Mouse (Mus musculus) forelimb bud, embryonic 11.5 days (tissue): Measurements from ENCODE around the gene C1qb.

Experiments
- DNase-seq: peaks from one replicate; pipeline ENCODE4 v3.0.0-alpha.2; 2012; ENCODE audit warnings: low read depth, low spot score

C1qb gene

DNA sequence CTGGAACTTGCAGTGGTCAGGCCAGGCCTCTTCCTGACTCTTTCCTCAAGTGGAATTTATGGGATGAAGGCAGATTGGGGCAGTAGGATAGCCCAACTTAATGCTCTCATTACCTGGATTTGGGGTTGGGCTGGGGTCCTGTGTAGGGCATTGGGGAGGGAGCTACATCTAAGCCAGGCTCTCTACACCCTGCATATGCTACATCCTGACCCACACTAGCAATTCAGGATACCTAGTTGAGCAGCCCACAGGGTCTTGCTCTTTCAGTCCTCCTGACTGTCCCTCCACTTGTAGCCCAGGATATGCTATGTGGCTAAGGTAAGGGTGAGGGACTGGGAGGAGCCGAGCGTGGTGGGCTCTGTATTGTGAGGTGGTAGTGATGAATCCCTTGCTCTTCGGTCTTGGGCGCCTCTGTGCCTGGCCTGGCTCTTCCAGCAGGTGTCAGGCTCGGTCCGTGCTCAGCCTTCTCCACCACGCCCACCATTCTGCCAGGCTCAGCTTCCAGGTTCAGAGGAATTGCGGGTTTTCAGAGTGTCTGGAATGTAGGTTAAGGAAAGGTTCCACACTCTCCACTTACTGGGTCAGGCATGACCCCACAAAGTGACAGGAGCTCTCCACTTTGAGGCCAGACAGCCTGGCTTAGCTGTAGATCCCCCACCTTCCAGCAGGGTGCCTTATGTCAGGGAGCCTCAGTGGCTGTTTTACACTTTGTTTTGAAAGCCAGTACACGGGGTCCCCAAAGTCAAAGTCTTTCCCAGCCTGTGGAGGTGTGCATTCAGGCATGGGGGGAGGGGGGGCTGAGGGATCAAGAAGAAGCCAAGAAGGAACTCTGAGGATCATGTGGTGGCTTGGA is 7.9 kb upstream of the C1qb start:
- DNase-seq: peak; percentile 33

DNA sequence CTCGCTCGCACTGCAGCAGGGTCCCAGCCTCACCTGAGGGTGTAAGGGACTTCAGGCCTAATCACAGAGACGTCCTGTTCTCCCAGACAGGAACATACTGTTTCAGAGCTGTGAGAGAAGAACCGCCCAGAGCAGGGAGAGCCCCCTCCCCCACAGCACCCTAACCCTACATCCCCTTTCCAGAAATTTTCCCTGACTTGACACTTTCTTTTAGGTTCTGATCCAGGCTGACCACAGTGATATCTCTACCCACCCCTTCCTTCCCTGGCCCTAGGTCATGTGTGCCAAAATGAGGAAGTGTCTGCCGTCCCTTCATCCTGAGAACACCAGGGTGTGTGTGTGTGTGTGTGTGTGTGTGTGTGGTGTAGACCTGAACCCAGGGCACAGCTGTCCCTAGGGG is 6.8 kb upstream of the C1qb start, which contains the start of gene C1qc:
TSS of gene C1qc (minus strand) at position 255 of the 400 bp plus-strand sequence.
- no peak for DNase-seq

DNA sequence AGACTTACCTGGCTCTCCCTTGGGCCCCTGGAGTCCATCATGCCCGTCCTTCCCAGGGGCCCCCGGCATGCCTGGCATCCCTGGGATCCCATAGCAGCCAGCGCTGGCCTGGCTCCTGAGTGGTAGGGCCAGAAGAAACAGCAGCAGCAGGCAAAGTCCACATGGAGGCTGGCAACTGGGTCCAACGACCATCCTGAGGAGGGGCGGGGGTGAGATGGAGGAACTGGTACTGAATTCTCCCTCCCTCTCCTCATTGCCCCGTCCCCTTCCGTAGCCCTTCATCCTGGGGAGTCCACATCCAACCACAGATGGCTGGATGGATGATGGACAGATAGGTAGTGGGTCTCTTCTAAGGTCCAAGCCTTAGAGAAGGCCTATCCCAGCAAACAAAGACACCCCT is 6.4 kb upstream of the C1qb start:
- DNase-seq: no peak

DNA sequence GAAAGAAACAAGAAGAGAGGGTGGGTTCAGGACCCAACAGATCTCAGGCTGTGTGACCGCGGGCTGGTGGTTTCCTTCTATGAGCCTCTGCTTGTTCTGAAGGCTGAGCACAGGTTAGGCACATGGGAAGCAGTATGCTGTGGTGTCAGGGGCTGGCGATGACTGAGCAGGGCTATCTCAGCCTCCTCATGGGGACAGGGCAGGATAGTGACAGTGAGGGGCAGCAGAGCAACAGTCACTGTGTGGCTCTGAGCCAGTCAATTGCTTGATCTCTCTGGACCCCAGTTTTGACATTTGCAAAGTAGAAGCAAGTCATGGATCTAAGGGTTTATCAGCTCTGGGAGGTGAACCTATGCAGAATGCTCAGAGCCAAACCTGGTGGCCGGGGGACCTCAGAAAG is 5.1 kb upstream of the C1qb start:
- no peak for DNase-seq

DNA sequence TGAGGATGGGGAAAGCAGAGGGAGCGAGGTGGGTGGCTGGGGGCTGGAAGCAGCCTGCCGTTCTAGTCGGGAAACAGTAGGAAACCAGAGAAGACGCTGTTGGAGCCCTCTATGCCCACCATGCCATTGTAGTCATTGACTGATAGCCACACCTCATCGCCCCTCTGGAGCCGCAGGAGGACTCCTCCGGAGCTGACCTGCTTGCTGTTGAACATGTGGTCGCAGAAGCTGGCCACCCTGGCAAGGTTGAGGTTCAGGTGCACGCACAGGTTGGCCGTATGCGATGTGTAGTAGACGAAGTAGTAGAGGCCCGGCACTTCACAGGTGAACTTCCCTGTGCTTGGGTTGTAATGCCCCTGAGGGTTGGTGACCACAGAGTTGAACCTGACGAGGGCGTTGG is 4.0 kb upstream of the C1qb start:
- DNase-seq: no peak

DNA sequence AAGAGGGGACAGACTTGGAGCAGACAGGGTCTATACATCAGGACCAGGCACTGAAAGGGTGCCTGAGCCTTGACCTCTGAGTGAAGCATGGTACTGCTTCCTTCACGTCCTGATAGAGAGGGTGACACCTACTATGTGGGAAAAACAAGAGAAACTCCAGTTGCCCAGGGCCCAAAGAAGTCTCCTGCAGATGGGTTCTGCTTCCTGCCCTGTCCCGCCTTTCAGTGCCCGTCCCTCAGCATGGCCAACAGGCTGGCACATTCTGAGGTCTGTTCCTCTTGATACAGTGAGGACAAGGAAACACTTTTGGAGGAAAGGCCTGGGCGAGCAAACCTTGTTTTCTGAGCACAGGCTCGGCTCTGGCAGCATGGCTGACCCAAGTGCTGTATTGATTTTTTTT is 1.7 kb upstream of the C1qb start:
- DNase-seq: no peak

DNA sequence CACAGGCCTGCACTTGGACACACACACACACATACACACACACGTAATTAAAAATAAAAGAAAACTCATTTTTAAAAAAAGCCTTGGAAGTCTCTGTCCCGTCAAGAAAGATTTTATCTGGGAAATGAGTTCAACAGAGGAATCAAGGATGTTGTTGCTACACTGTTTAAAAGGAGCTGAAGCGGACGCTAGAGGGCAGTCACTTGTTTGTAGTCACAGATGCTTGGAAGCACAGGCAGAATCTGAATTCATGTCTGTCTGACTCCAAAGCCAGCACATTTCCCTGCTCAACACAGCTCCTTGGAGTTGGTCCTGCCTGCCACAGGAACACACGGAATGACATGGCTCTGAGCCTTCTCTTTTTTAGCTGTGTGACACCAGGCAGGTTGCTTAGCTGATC is 7.4 kb downstream of the C1qb start:
- DNase-seq: no peak

DNA sequence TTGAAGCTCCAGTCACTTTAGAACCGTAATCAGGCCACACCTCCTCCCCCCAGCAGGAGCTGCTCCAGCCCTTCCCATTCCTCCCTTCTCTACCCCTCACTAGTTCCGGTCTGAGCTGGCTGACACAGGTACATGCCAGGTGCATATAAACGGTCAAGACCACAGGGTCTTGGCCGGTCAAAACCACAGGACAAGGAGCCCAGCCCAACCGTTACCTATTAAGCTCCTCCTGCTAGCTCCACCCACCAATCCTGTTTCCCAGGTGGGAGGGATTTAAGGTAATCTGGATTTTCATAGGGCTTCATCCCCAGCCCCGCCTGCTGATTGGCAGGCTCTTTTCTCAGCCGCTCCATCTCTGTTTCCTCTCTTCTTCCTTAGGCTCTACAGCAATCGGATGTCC is 7.8 kb downstream of the C1qb start:
- DNase-seq: peak; percentile 54

DNA sequence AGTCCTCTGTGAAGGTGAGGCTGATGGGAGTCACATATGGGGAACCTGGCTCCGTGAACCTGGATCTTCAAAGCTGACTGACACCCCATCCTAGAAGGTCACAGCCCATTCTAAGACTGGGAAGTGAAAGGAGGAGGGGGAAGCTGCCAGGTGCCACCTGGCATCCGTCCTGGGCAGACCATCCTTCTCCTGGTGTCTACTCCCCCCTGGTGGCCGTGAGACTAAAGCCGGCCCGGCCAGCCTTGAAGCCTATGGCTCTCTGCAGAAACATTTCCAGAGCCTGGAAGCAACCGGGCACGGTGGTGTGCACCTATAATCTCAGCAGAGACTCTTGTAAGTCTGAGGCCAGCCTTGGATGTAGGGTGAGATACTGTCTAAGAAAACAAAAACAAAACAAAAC is 9.0 kb downstream of the C1qb start:
- DNase-seq: peak; percentile 48

DNA sequence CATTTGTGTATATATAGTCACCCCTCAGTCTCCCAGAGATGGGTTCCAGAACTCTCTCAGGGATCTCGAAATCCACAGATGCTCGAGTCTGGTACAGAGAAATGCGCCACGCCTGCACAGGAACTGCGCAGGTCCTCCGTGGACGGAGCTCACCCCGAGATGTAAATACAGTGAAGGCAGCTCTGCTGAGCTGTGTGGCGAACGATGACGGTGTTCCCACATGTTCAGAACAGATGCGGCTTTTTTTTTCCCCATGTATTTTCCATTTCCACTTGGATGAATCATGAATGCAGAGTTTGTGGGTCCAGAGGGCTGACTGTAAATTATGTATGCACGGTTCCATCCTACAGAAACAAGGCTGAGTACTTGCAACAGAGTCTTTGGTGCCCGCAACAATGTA is 11.0 kb downstream of the C1qb start:
- DNase-seq: no peak

DNA sequence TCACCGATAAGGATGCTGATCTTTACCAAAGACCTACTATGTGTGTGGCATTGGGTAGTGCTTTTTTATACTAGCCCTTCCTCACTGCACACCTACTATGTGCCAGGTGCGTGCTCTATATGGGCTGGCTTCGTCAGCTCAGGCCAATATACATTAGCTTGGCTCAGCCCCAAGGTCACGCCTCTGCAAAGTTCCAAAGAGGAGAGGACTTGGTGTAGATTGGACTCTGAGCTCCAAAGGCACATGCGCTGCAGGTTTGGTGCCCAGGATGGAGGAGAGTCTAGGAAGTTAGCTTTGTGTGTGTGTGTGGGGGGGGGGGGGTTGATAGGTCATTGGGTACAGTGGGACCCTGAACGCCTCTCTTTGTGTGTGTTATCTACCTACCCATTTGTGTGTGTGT is 17.6 kb downstream of the C1qb start:
- DNase-seq: no peak

DNA sequence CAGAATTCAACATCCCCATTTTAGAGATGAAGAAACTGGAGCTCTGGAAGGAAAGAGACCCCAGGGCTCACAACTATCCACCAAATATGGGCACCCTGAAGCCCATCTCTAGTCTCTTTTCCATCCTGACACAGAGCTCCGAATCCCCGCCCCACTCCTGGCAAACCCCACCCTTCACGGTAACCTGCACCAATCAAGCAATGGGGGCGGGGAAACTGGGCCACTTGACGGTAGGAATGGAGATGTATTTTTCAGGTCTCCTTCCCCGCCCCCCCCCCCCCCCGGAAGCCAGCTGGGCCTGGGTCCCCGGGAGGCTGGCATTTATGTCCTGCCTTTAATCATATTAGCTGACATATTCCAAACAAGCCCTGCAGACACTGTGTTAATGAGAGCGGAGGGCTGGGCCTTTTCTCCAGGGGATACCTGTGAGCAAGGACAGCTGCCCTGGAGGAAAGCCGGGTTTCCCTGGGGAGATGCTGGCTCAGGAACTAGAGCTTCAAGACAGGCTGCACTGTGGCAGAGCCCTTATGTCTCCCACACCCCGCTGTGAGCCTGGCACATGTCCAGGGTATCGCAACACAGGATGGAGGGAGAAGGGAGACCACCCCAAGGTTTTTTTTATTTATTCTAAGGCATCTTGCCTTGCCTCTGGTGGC is 18.2 kb downstream of the C1qb start:
- DNase-seq: no peak

DNA sequence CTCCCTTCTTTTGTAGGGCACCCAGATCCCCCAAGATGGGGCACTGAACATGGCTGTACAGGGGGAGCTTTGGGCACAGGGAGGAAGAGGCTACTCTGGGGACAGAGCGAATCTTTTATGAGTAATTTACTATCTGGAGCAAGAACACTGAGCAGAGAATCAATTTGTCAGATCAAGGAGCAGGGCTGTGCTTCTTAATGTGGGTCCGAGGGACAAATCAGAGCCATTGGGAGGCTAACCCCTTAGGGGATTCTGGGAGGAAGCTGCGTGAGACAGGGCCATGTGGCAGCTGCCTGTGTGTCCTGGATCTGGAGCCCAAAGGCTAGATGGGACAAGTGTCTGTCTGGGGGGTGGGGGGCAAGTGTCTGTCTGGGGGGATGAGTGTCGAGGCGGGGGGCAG is 20.5 kb downstream of the C1qb start:
- no peak for DNase-seq

DNA sequence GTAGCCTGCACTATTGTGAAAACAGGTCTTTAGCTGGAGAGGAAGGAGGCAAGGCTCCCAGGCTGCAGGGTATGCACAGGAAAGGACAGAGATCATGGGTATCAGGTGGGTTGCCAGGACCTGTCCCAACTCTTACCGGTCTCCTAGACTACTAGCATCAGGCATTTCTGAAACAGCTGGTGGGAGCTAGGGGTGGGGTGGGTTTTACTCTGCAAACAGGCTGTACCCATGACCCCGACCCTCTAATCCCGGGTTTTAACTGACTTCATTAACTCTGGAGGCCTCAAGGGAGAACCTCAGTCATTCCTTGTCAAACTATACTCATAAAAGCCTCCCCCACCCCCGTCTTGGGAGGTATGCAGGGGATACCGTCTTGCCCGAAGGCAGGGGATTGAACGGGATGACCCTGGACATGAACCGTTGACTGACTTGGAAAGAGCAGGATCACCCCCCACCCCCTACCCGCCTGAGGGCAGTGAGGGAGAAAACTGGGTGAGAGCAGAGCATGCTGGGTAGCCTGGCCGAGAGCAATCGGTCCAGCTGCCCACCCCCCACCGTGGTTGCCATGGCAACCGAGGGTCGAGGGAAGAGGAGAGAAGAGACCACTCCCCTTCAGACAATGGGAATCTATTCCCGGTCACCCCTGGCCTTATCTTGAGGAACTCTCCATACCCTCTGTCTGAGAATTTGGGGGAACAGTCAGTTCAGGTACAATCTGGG is 21.1 kb downstream of the C1qb start:
- peak; percentile 47 for DNase-seq

DNA sequence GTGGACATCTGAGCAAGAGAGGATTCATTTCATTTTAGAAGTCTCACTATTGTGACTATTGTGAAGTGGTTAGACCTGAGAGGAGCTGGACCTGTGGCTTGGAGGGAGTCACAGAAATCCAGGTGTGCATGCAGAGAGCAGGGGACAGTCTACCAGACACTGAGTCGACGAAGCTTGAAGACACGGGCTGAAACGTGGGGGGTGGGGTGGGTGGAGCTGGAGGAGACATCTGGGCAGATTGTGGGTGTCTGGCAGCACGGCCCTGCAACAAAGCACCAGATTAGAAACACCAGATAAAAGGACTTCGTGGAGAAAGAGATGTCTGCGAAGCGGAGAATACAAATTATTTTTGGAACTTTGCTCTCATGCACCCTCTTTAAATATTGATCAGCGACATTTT is 22.5 kb downstream of the C1qb start:
- DNase-seq: no peak

DNA sequence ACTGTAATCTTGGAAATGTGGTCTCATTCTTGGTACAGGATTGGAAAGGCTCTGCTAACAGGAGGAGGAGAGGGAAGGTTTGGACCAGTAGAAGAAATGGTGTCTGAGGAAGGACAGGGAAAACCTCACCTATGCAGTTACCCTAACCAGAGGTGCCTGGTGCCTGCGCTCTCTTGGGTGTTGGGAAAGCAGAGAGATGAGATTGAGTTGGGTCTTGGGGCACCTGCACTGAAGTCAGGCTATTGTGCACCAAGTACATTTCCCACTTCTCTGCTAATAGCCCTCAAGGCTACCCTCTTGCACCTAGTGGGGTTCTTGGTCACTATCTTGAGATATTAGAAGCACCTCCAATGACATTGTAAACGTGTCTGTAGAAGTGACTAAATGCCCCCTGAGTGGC is 23.6 kb downstream of the C1qb start:
- DNase-seq: no peak

DNA sequence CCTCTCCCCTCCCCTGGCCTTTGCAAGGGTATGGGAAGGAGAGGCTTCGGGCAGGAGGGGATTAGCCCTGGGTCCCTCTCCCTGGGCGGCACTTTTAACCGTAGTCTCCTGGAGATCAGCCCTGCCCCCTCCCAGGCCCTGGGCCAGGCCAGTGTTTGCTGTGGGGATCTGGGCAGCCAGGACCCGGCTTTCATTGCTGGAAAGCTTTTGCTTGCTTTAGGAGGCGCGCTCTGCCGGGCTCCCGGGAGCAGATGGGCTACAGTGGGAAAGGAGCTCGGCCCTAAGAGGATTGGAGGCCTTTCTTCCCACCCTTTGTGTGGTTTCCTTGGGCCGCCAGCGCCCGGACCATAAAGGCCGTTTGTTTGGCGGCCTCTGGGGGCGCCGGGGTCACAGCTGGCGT is 24.2 kb downstream of the C1qb start:
- no peak for DNase-seq

DNA sequence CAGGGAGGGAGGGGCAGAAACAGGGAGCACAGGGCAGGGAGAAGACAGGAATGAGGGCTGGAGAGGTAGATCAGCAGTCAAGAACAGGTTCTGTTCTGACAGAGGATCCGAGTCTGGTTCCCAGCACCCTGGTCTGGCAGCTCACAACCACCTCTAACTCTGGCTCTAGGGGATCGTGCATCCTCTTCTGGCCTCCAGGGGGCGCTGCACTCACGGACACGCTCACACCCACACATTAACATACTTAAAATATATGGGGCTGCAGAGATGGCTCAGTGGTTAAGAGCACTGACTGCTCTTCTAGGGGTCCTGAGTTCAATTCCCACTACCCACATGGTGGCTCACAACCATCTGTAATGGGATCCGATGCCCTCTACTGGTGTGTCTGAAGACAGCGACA is 26.0 kb downstream of the C1qb start:
- no peak for DNase-seq

DNA sequence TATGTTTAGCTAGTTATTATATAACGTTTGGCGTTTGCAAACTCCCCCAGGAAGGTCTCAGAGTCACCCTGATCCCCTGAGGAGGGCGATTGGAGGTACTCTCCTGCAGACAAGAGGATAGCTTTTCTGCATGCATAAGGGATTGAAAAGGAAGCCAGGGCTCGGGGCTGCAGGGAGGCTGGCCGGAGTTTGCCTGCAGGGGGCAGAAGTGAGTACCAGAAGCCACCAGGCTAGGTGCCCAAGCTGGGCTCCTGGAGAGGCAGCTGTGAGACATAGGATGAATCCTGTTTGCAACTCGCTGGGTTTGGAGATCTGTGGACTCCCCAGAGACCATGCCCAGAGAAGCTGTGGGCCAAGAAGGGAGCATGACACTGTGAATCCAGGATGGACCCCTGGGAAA is 30.9 kb downstream of the C1qb start:
- no peak for DNase-seq

DNA sequence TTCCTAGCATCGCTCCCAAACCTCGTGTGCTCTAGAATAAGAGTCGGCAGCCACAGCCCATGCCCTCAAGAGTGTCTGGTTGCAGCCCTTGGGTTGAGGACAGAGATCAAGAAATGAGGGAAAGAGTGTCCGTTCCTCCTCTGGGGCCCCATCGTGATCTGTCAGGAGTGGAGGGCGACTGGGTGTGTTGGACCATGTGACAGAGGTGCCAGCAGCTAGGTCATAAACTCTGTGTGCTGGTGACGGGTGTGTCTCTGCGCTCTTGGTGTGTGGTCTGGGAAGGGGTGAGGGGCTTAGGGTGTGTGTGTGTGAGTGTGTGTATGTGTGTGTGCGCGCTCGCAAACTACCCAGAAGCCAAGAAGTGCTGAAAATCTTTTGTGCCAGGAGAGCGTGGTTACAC is 33.0 kb downstream of the C1qb start:
- no peak for DNase-seq

DNA sequence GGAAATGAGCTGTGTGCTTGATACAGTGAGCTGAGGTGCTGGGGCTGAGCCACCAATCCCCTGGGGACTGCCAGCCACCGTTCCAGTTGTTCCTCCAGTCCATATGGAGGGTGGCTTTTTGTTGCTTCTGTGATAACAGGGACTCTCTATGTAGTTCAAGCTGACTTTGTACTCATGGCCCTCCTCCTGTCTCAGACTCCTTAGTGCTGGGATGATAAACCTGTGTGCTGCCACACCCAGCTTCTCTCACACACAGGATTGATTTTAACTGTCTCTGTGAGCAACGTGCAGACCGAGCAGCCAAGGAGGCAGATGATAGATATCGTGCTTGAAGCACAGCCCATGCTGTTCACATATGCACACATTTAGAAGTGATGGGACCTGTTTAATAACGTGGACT is 33.9 kb downstream of the C1qb start:
- DNase-seq: no peak

DNA sequence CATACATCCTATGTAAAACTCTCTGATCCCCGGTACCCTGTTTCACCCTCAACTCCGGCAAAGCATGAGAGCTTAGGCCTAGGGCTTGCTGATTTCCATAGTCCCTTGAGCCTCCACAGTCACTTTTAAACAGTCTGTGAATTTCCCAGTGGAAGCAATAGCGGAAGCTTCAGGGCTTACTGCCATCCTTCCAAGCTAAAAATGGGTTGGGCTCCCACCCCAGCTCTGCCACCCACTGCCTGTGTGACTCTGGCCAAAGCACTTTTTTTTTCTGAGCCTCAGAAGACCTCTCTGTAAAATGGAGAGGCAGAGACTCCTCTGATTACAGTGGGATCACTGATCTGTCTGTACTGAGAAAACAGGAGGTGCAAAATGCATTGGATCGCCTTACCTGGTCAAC is 37.4 kb downstream of the C1qb start:
- no peak for DNase-seq

DNA sequence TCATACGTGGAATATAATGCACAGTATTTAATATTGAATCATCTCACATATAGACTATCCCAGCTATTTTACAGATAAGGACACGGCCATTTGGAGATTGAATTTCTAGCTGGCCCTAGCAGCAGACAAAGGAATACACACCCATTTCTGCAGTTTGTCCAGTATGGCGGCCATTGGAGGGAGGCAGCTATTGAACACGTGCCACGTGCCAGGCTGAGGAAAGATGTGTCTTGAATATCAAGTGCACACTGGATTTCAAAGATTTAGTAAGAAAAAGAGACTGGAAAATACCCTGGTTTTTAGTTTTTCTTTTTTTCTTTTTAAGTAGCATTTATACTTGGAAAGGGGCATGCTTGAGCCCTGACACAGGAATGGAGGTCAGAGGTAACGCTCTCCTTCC is 38.8 kb downstream of the C1qb start:
- no peak for DNase-seq
